Mouse (Mus musculus): ENCODE measurements around the gene Rprd1b. TPM values are rescaled to one million over a fixed set of nuclear protein-coding genes. Genes with fewer than 3 reads are reported as not detected.

The Rprd1b gene
- total RNA-seq, 2 experiments from 2014 or later, result 27.7 to 36.4 TPM

DNA sequence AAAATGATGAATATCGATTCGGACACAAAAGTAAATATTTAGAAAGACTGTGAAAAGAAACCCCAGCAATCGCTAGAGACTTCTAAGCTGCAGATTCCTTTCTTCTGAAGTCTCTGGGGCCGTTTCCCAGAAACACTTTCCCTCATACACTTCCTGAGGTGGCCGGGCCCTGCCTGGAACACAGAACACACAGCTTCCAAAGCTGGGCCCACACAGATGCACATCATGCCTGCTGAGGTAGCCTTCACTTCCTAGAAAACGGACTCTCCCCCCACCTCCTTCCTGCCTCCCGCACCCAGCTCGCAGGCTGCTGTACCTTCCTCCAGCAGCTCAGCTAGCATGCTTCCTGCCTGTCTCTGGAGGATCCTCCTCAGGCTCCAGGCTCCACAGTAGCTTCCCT, 81.2 kb downstream of the Rprd1b start:
- DNase-seq (ENCODE audit: low spot score in 2 of 2), result no peak
- intact Hi-C loops (cut with DNase I), result loop anchor here (5.0 to 10.0 kb wide), 3 partner anchors 38 to 225 kb away; partner anchors contain the start of gene Tgm2

DNA sequence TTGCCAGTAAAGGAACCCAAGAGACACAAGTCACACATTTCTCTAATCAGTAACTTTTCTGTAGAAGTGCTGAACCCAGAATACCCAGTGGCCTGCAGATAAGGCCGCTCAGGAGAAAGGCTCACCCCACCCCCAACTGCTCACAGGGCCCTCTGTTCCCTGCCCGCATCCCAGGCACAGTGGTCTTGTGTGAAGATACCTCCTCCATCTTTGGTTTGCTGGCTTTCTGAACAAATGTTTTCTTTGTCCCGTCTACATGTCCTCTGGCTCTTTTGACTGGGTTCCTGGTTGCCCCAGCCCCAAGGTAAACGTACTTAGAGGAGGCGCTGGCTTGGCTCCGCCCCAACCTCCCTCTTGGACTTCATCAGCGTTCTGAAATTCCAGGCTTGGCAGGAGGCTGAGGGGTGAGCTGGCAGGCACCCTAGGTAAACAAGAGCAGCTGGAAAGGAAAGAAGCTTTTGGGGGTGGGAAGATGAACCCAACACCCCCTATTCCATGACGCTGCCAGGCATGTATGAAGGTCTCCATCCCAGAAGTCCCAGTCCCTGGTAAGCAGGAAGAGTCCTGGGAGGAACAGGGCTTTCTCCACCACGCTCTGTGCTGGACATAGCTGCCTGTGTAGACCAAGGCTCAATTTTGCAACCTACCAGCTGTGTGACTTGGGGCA, 85.4 kb downstream of the Rprd1b start:
- intact Hi-C loops (cut with DNase I), result loop anchor here (5.0 kb wide), 1 partner anchor 69 kb away; no protein-coding TSS in a partner anchor
- peak in 1 of 2 experiments; percentile 15 for DNase-seq (ENCODE audit: low spot score in 2 of 2)

DNA sequence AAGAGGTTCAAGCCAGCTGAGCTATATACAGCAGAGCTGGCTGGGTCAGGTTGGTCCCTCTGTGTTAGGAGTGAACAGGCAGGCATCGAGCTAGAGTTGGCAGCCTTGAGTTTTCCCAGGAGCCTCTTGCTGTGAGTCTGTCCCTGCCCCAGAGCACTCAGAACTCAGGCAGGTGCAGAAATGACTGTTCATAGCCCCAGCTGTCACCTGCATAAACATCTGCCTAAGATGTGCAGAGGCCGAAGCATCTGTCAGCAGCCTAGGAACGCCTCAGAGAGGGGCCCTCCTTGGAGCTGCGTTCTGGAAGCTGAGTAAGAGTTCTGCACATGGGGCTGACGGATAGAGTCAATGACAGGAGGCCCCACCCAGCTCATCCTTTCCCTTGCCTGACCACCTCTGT, 86.6 kb downstream of the Rprd1b start:
- DNase-seq (ENCODE audit: low spot score in 2 of 2), result no peak
- intact Hi-C loops (cut with DNase I), result loop anchor here (5.0 kb wide), 1 partner anchor 67 kb away; no protein-coding TSS in a partner anchor

- no peak for DNase-seq (ENCODE audit: low spot score in 2 of 2)
- intact Hi-C loops (cut with DNase I), result no loop called here
These were observed 87.6 kb downstream of the Rprd1b start for GRCm38 (mm10) chr2:158115838-158116453.

- no peak for DNase-seq (ENCODE audit: low spot score in 2 of 2)
These were observed 88.4 kb downstream of the Rprd1b start for GRCm38 (mm10) chr2:158116653-158117052.

GRCm38 (mm10) chr2:158119145-158119544, 90.8 kb downstream of the Rprd1b start:
- DNase-seq (ENCODE audit: low spot score in 2 of 2), result no peak

More at GRCm38 (mm10) chr2:158116653-158117052, 88.4 kb downstream of the Rprd1b start:
- intact Hi-C loops (cut with DNase I), result no loop called here

DNA sequence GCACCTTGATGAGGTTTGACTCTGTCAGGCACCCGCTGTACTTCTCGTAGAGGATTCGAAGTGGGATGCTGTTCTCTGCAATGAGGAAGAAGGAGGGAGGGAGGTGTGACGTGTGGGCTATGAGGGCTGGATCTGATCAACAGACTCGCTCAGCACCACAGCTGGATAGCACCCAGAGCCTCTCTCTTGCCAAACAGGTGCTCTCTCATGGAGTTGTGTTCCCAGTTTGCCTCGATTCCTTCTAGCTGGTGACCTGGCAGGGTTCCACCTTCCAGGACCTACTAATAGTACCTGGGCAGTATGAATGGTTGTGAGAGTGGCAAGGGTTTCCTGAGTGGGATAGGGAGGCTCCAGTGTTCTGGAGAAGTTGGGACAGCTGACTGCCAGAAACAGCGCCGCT, 91.9 kb downstream of the Rprd1b start:
- intact Hi-C loops (cut with DNase I), result no loop called here
- no peak for DNase-seq (ENCODE audit: low spot score in 2 of 2)

More at GRCm38 (mm10) chr2:158119145-158119544, 90.8 kb downstream of the Rprd1b start:
- intact Hi-C loops (cut with DNase I), result no loop called here

GRCm38 (mm10) chr2:158120868-158121267, 92.6 kb downstream of the Rprd1b start:
- intact Hi-C loops (cut with DNase I), result no loop called here
- DNase-seq (ENCODE audit: low spot score in 2 of 2), result no peak

GRCm38 (mm10) chr2:158121645-158122326, 93.5 kb downstream of the Rprd1b start:
- intact Hi-C loops (cut with DNase I), result no loop called here
- no peak for DNase-seq (ENCODE audit: low spot score in 2 of 2)

DNA sequence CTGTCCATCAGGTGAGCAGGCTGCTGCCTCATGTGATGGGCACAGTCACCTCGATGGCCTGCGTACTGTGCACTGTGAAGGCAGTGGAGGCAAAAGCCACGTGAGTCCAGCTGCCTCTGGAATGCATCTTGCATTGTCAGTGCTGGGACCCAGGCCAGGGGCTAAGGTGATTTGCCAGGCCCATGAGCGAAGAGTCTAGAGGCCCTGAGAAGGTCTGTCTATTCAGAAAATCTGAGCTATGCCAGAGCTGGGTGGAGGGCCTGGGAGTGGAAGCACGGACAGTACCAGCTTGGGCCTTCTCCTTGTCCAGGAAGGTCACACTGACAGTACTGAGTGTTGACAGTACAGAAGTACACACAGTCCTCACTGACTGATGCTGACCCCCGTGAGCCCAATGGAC, 94.5 kb downstream of the Rprd1b start:
- intact Hi-C loops (cut with DNase I), result no loop called here
- no peak for DNase-seq (ENCODE audit: low spot score in 2 of 2)

GRCm38 (mm10) chr2:158127245-158127644, 98.9 kb downstream of the Rprd1b start:
- intact Hi-C loops (cut with DNase I), result no loop called here

DNA sequence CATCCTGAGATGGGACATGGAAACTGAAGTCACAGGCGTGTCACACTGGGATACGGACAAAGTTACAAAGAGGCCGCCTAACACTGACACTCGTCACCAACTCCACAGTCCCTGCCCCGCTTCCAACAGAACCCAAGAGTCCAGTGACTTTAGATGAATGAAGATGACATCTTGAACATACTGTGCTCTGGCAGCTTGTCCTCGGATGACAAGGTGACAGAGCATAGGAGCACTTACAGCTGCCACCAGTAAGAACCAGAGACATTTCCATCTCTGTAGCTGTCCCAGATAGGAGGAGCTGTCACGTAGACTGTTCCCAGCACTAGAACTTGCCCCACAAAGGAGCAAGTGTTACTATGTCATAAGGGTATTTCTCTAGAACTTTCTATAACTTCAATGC, 99.6 kb downstream of the Rprd1b start:
- intact Hi-C loops (cut with DNase I), result no loop called here
- DNase-seq (ENCODE audit: low spot score in 2 of 2), result no peak

More at GRCm38 (mm10) chr2:158127245-158127644, 98.9 kb downstream of the Rprd1b start:
- no peak for DNase-seq (ENCODE audit: low spot score in 2 of 2)

- no peak for DNase-seq (ENCODE audit: low spot score in 2 of 2)
- intact Hi-C loops (cut with DNase I), result no loop called here
These were observed 100.3 kb downstream of the Rprd1b start for GRCm38 (mm10) chr2:158128461-158129130.

- DNase-seq (ENCODE audit: low spot score in 2 of 2), result no peak
- intact Hi-C loops (cut with DNase I), result no loop called here
These were observed 101.2 kb downstream of the Rprd1b start for GRCm38 (mm10) chr2:158129291-158130002.

DNA sequence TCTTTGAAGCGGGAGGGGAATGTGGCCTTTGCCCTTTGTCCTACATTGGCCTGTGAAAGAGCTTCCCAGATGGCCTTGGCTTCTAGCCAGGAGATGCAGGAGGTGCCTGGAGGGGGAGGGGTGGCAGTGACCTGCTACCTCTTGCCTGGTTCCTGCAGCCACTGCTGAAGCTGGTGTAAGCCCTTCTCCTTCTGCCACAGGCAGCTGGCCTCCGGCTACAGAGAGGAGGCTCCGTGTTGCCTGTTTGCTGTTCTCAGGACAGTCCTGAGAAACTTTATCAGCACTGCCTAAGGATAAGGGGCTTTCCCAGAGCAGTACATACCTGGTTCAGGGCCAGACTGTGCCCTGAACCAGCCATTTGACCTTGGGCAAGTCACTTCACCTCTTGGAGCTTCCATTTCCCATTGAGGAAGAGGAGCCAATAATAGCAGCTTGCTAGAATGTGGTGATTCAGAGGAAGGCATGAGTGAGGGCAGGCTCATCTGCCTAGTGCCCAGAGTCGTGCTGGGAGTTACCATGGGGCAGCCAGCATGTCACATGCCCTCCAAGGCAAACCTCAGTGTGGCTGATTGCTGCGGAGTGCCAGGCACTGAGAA, 102.2 kb downstream of the Rprd1b start:
- DNase-seq (ENCODE audit: low spot score in 2 of 2), result peak; percentile 14 to 20
- intact Hi-C loops (cut with DNase I), result no loop called here

DNA sequence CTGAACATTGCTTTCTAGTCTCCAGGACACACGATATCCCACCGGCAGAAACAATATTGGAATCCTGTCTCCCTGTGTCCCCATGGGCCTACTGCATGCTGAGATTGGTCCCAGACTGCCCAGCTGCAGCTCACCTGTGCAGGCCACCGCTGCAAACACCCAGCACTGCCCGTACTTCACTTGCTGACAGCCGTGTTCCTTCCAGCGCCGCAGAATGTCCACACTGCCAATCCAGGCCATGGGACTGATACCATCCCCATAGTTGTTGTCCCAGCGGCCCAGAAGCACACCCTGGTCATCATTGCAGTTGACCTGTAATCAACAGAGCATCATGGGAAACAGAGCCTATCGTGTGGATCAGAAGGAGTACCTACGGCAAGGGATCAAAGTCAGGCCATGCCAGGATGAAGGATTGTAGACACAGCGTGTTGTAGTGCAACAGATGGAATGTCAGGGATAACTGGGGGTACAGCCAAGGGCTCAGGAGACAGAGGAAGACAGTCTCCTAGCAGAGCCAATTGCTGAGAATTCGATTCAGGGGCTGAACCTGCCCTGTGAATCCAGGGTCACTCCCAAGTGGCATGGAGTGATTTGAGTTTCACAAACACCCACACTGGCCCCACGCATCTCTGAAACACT, 103.0 kb downstream of the Rprd1b start:
- DNase-seq (ENCODE audit: low spot score in 2 of 2), result no peak
- intact Hi-C loops (cut with DNase I), result no loop called here

DNA sequence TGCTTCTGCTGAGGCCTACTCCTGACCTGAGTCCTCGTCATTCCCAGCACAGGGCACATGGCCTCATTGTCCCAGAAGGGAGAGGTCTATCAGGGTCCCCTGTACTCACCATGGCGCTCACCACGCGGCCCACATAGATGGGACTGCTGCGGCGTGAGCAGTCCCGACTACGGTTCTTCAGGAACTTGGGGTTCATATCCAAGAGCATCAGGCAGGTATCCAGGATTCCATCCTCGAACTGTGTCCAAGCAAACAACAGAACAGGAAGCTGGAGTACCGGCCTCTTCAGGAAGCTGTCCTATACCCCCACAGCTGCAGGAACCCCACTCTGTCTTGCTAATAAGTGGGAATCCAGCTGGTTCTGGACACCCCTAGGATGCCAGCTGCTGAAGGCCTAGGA, 104.0 kb downstream of the Rprd1b start:
- DNase-seq (ENCODE audit: low spot score in 2 of 2), result no peak

GRCm38 (mm10) chr2:158133050-158133449, 104.8 kb downstream of the Rprd1b start:
- intact Hi-C loops (cut with DNase I), result no loop called here
- no peak for DNase-seq (ENCODE audit: low spot score in 2 of 2)

More for the DNA sequence above, 104.0 kb downstream of the Rprd1b start:
- intact Hi-C loops (cut with DNase I), result no loop called here

All from left cerebral cortex, postnatal 14 days (tissue).